Mouse (Mus musculus) liver, adult 2 months (tissue): ENCODE data around the gene Lrmp. TPM values are rescaled to one million over a fixed set of nuclear protein-coding genes. Genes with fewer than 3 reads are reported as not detected.

Experiments used
- DNase-seq: peaks from one replicate; pipeline ENCODE4 v3.0.0-alpha.2; 2011; ENCODE audit warnings: low read depth, low spot score; ENCODE audit errors: extremely low read depth
- H3K27ac ChIP-seq: fragments of 200-500 bp; replicated peaks from 2 replicates; pipeline ENCODE4 v1.5.1; 2012; ENCODE audit warnings: low read depth, mild to moderate bottlenecking, control low read depth, inconsistent platforms, low read length; ENCODE audit not compliant: insufficient read depth
- H3K27me3 ChIP-seq: fragments of 200-500 bp; 2 replicates; pipeline ENCODE4 v1.6.1; 2012; ENCODE audit warnings: mild to moderate bottlenecking, moderate library complexity, low read length, inconsistent platforms; ENCODE audit not compliant: control insufficient read depth, insufficient read depth
- H3K36me3 ChIP-seq: fragments of 200-500 bp; 2 replicates; pipeline ENCODE4 v1.6.1; 2012; ENCODE audit warnings: low read length, inconsistent platforms; ENCODE audit not compliant: control insufficient read depth, insufficient read depth
- H3K4me1 ChIP-seq: fragments of 200-500 bp; 2 replicates; pipeline ENCODE4 v1.6.1; 2011; ENCODE audit warnings: low read length; ENCODE audit not compliant: control insufficient read depth, insufficient read depth
- H3K4me3 ChIP-seq: fragments of 200-500 bp; 2 replicates; pipeline ENCODE4 v1.5.1; 2011; ENCODE audit warnings: low read depth, mild to moderate bottlenecking, control low read depth, low read length, moderate library complexity; ENCODE audit not compliant: insufficient read depth
- H3K79me2 ChIP-seq: fragments of 200-500 bp; 2 replicates; pipeline ENCODE4 v1.6.1; 2012; ENCODE audit warnings: inconsistent platforms, mild to moderate bottlenecking, low read length, moderate library complexity; ENCODE audit not compliant: control insufficient read depth, insufficient read depth
- H3K9ac ChIP-seq: fragments of 200-500 bp; 2 replicates; pipeline ENCODE4 v1.6.1; 2012; ENCODE audit warnings: low read depth, mild to moderate bottlenecking, control low read depth, inconsistent platforms, low read length
- CTCF ChIP-seq: fragments of 200-500 bp; IDR thresholded peaks from 2 replicates; pipeline ENCODE4 v1.5.1; 2011; ENCODE audit warnings: low read depth, low read length, control low read depth
- POLR2A ChIP-seq: fragments of 200-500 bp; IDR thresholded peaks from 2 replicates; pipeline ENCODE4 v1.6.1; 2011; ENCODE audit warnings: low read length, control low read depth; ENCODE audit not compliant: insufficient read depth; ENCODE audit errors: extremely low read depth
- WGBS: fragments of 180-500 bp; shearing (Covaris S2); methylation state at CpG from one replicate; pipeline ENCODE4 v1.1.7; 2018; 5-methylcytosine and 5-hydroxymethylcytosine counted together
- polyA plus RNA-seq: library from polyadenylated mRNA; depleted of rRNA; stranded (reverse); fragments of >200 nt; gene quantifications from 2 replicates; pipeline ENCODE4 v1.2.3, GENCODE M21; 2012
- total RNA-seq: library from RNA; depleted of rRNA; stranded (reverse); fragments of >200 nt; gene quantifications from 2 replicates; pipeline ENCODE4 v1.2.3, GENCODE M21; 2014

Gene Lrmp
- total and polyA plus RNA-seq, 2 experiments: 3.4 to 3.6 TPM

- Histone ChIP-seq H3K4me1 (no peaks in the 10 kb centered on the region), H3K27me3 (no peaks in the 10 kb centered on the region)
- 93% methylated on average over 8 of the region's 8 CpGs for WGBS
Measured at GRCm38 (mm10) chr6:145084343-145085117, 30.9 kb upstream of the Lrmp start.

GRCm38 (mm10) chr6:145088451-145089113 lies 26.9 kb upstream of the Lrmp start:
- no peak overlapping the region for H3K27ac ChIP-seq
- H3K79me2 ChIP-seq: no peaks in the 10 kb centered on the region
- H3K27me3 ChIP-seq: no peaks in the 10 kb centered on the region
- no peak overlapping the region for H3K9ac ChIP-seq
- no peaks in the 10 kb centered on the region for H3K4me1 ChIP-seq
- no peaks in the 10 kb centered on the region for H3K36me3 ChIP-seq
- 47% methylated on average over 4 of the region's 4 CpGs for WGBS
- peak; percentile 19 for DNase-seq
- TF ChIP-seq POLR2A (no peak), CTCF (no peak)
- no peak overlapping the region for H3K4me3 ChIP-seq

More at GRCm38 (mm10) chr6:145084343-145085117, 30.9 kb upstream of the Lrmp start:
- Histone ChIP-seq H3K36me3 (no peaks in the 10 kb centered on the region), H3K79me2 (no peaks in the 10 kb centered on the region), H3K9ac (no peak overlapping the region), H3K27ac (no peak overlapping the region), H3K4me3 (no peak overlapping the region)
- no peak for DNase-seq
- TF ChIP-seq CTCF: no peak
- no peak for TF ChIP-seq POLR2A

- no peak overlapping the region for H3K27ac ChIP-seq
- WGBS: 78% methylated on average over 4 of the region's 4 CpGs
Measured at GRCm38 (mm10) chr6:145089373-145089772, 26.1 kb upstream of the Lrmp start.

GRCm38 (mm10) chr6:145090201-145090863 lies 25.1 kb upstream of the Lrmp start:
- Histone ChIP-seq H3K36me3 (no peaks in the 10 kb centered on the region), H3K9ac (no peak overlapping the region), H3K4me1 (no peaks in the 10 kb centered on the region), H3K27me3 (no peaks in the 10 kb centered on the region), H3K4me3 (no peak overlapping the region), H3K27ac (no peak overlapping the region), H3K79me2 (no peaks in the 10 kb centered on the region)
- no peak for DNase-seq
- TF ChIP-seq CTCF (no peak), POLR2A (no peak)
- 90% methylated on average over 6 of the region's 6 CpGs for WGBS

More at GRCm38 (mm10) chr6:145089373-145089772, 26.1 kb upstream of the Lrmp start:
- Histone ChIP-seq H3K9ac (no peak overlapping the region), H3K36me3 (no peaks in the 10 kb centered on the region), H3K4me1 (no peaks in the 10 kb centered on the region), H3K4me3 (no peak overlapping the region), H3K79me2 (no peaks in the 10 kb centered on the region), H3K27me3 (no peaks in the 10 kb centered on the region)
- DNase-seq: no peak
- TF ChIP-seq POLR2A (no peak), CTCF (no peak)

- Histone ChIP-seq H3K27ac (no peak overlapping the region), H3K36me3 (no peaks in the 10 kb centered on the region), H3K79me2 (no peaks in the 10 kb centered on the region), H3K27me3 (no peaks in the 10 kb centered on the region), H3K4me3 (no peak overlapping the region), H3K9ac (no peak overlapping the region), H3K4me1 (no peaks in the 10 kb centered on the region)
- TF ChIP-seq CTCF (no peak), POLR2A (no peak)
- WGBS: 74% methylated on average over 5 of the region's 5 CpGs
- no peak for DNase-seq
Measured at GRCm38 (mm10) chr6:145090928-145091327, 24.5 kb upstream of the Lrmp start.
